Mouse (Mus musculus): Measurements from ENCODE around the gene Lipe.

GRCm38 (mm10) chr7:25419943-25420342 lies 21.4 kb upstream of the Lipe start:
- TF ChIP-seq POLR2A (IDR thresholded peaks at IDR 0.05; ENCODE audit: borderline replicate concordance, extremely low read depth, low read depth, low read length), result peak; percentile 33; the same call in 1 of the 2 replicates
- no peak for TF ChIP-seq CTCF (IDR thresholded peaks at IDR 0.05; ENCODE audit: insufficient read depth, low read length)
